Mouse (Mus musculus) leukemia stem cell, adult 10-12 weeks (primary cell): ENCODE measurements around the gene Olfr606. TPM values are rescaled to one million over a fixed set of nuclear protein-coding genes. Genes with fewer than 3 reads are reported as not detected.

ENCODE experiments used
- polyA plus RNA-seq: library from polyadenylated mRNA; stranded (reverse); fragments of >175 nt; gene quantifications from 2 replicates; pipeline ENCODE4 v1.2.3, GENCODE M21; 2012; ENCODE audit warnings: low replicate concordance

Gene Olfr606
- not detected in 2 replicates for polyA plus RNA-seq

DNA sequence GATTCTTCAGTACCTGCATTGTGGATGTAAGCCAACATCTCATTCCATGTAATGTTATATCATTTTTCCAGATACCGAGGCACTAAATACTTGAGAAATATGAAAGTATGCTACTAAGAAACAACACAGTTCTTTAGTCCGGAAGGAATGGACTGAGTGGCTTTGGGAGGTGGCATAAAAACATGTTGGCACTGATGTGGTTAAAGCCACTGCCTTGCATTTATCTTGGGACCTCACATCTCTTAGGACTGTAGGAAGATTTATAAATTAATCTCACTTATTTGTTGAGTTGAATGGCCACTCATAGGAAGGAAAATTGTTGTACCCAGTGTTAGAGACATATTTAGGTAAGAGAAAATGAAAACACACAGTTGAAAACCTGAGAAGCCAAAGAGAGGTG is at the start of gene Olfr606:
TSS of gene Olfr606 (plus strand) at position 301 of the 400 bp plus-strand sequence.

GRCm38 (mm10) chr7:103414772-103415171 is 34.1 kb upstream of the Olfr606 start, which contains the start of gene Usp17lc:
TSS of gene Usp17lc (plus strand) at chr7:103415072.

GRCm38 (mm10) chr7:103445339-103445738 is 3.5 kb upstream of the Olfr606 start, which contains the start of gene Olfr605:
TSS of gene Olfr605 (minus strand) at chr7:103445439.

DNA sequence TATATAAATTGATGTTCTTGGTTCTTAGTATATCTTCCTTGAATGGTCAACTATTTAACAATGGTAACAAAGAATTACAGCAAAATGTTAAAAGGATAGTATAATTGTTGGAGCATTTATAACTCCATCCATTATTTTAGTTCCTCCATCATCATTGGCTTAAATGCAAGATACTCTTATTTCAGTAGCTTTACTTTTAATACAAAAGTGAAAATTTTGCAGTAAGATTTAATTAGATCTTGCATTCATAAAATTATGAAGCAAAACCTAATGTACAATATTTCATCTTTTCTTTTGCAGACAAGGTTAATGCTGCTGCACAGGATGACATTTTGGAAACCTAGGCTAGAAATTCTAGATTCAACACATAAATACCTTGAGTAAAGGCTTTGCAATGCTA is 20.7 kb downstream of the Olfr606 start, which contains the start of gene Olfr608:
TSS of gene Olfr608 (plus strand) at position 301 of the 400 bp plus-strand sequence.

GRCm38 (mm10) chr7:103497962-103498361 is 49.1 kb downstream of the Olfr606 start, which contains the start of gene Olfr609:
TSS of gene Olfr609 (minus strand) at chr7:103498062.

Other genes with a start within 250 kb of the Olfr606 start
- not detected in 2 replicates for gene Olfr593, start 237.2 kb upstream of the Olfr606 start, polyA plus RNA-seq
- not detected in 2 replicates for gene Olfr594, start 232.1 kb upstream of the Olfr606 start, polyA plus RNA-seq
- not detected in 2 replicates for gene Usp17ld, start 196.5 kb upstream of the Olfr606 start, polyA plus RNA-seq
- gene Olfr596, start 143.4 kb upstream of the Olfr606 start, polyA plus RNA-seq, result not detected in 2 replicates
- not detected in 2 replicates for gene Olfr597, start 132.7 kb upstream of the Olfr606 start, polyA plus RNA-seq
- not detected in 2 replicates for gene Olfr598, start 125.5 kb upstream of the Olfr606 start, polyA plus RNA-seq
- gene Olfr599, start 113.1 kb upstream of the Olfr606 start, polyA plus RNA-seq, result not detected in 2 replicates
- gene Olfr600, start 99.4 kb upstream of the Olfr606 start, polyA plus RNA-seq, result 0.05 TPM in 1 of 2 replicates, not detected in the other
- gene Olfr601, start 86.4 kb upstream of the Olfr606 start, polyA plus RNA-seq, result not detected in 2 replicates
- not detected in 2 replicates for gene Olfr603, start 62.9 kb upstream of the Olfr606 start, polyA plus RNA-seq
- gene Usp17lc, start 34.0 kb upstream of the Olfr606 start, polyA plus RNA-seq, result not detected in 2 replicates
- gene Olfr605, start 3.6 kb upstream of the Olfr606 start, polyA plus RNA-seq, result not detected in 2 replicates
- not detected in 2 replicates for gene Olfr607, start 15.1 kb downstream of the Olfr606 start, polyA plus RNA-seq
- gene Olfr608, start 20.8 kb downstream of the Olfr606 start, polyA plus RNA-seq, result not detected in 2 replicates
- gene Olfr609, start 49.0 kb downstream of the Olfr606 start, polyA plus RNA-seq, result not detected in 2 replicates
- gene Olfr610, start 63.1 kb downstream of the Olfr606 start, polyA plus RNA-seq, result not detected in 2 replicates
- gene Olfr611, start 71.8 kb downstream of the Olfr606 start, polyA plus RNA-seq, result not detected in 2 replicates
- not detected in 2 replicates for gene Olfr612, start 93.7 kb downstream of the Olfr606 start, polyA plus RNA-seq
- gene Olfr613, start 99.0 kb downstream of the Olfr606 start, polyA plus RNA-seq, result not detected in 2 replicates
- gene Olfr615, start 107.0 kb downstream of the Olfr606 start, polyA plus RNA-seq, result not detected in 2 replicates
- gene Olfr616, start 120.1 kb downstream of the Olfr606 start, polyA plus RNA-seq, result not detected in 2 replicates
- gene Olfr617, start 124.0 kb downstream of the Olfr606 start, polyA plus RNA-seq, result not detected in 2 replicates
- not detected in 2 replicates for gene Olfr618, start 141.1 kb downstream of the Olfr606 start, polyA plus RNA-seq
- gene Olfr619, start 151.5 kb downstream of the Olfr606 start, polyA plus RNA-seq, result not detected in 2 replicates
- gene Olfr620, start 163.5 kb downstream of the Olfr606 start, polyA plus RNA-seq, result not detected in 2 replicates
- gene Olfr622, start 193.7 kb downstream of the Olfr606 start, polyA plus RNA-seq, result not detected in 2 replicates
- gene Olfr623, start 214.7 kb downstream of the Olfr606 start, polyA plus RNA-seq, result not detected in 2 replicates
- not detected in 2 replicates for gene Olfr624, start 222.1 kb downstream of the Olfr606 start, polyA plus RNA-seq
- gene Olfr625-ps1, start 233.7 kb downstream of the Olfr606 start, polyA plus RNA-seq, result not detected in 2 replicates